Comparison of ENCODE assay signal across 22 mouse cellular contexts in genomic region chr11:50176351-50176750, GRCm38 (mm10). TPM values are rescaled to one million over a fixed set of nuclear protein-coding genes. Genes with fewer than 3 reads are reported as not detected.
A peak's percentile ranks its signal among the peaks of the same experiment; 100 is the strongest.
DNase-seq lines count a peak whose midpoint lies in the region; ATAC-seq and TF ChIP-seq lines count a peak whose summit lies in the region.
"Had no signal": no experiment of that assay in that cellular context is flagged by ENCODE, and none has a peak within 500 bp of the region (broad histone marks: within the 10 kb centered on the region; RNA-seq: fewer than 3 reads in every experiment).

No protein-coding gene starts in this region.

- H3K36me3 ChIP-seq in erythroblast, embryonic 14.5 days (ENCODE audit: control insufficient read depth), result peaks cover 30% of the 10 kb centered on the region
- peaks cover 36% of the 10 kb centered on the region for H3K36me3 ChIP-seq in neural tube, embryonic 15.5 days

- DNase-seq in lung, adult 18-20 months, result peak; percentile 38 to 53
- no peak for DNase-seq in lung, adult 2 months
- DNase-seq in kidney, postnatal 14 days, result peak; percentile 74
- DNase-seq in thymus, postnatal 36 days, result no peak
- DNase-seq: adrenal gland, postnatal 10 days; cerebellum, adult 9-11 months; forebrain, postnatal 0 days; thymus, postnatal 4 days had no signal

- no peak for TF ChIP-seq CTCF in lung, adult 2 months (IDR thresholded peaks at IDR 0.05; ENCODE audit: insufficient read depth, low read length)

- H3K4me2 ChIP-seq in neural tube, embryonic 15.5 days, result peak overlapping the region; percentile 66
- H3K4me2 ChIP-seq: heart, embryonic 12.5 days had no signal

- H3K27ac ChIP-seq in neural tube, embryonic 15.5 days (replicated peaks), result no peak overlapping the region
- H3K27ac ChIP-seq: embryonic facial prominence, embryonic 12.5 days; lung, embryonic 15.5 days; macrophage; midbrain, embryonic 10.5 days; neural tube, embryonic 12.5 days had no signal

- TF ChIP-seq POLR2A in lung, adult 2 months (IDR thresholded peaks at IDR 0.05; ENCODE audit: borderline replicate concordance, extremely low read depth, low read depth, low read length), result no peak

- peak overlapping the region; percentile 31 for H3K4me3 ChIP-seq in erythroblast, embryonic 14.5 days (replicated peaks)
- no peak overlapping the region for H3K4me3 ChIP-seq in lung, adult 2 months (replicated peaks; ENCODE audit: extremely low read depth, low read depth, low read length)
- H3K4me3 ChIP-seq in neural tube, embryonic 15.5 days (replicated peaks), result no peak overlapping the region
- H3K4me3 ChIP-seq: embryonic facial prominence, embryonic 12.5 days; heart, embryonic 12.5 days; neural tube, embryonic 12.5 days had no signal

- ATAC-seq in erythroblast, adult 5-6 weeks (replicated peaks; ENCODE audit: low FRiP score, poor library complexity, severe bottlenecking), result no peak
- no peak for ATAC-seq in neural tube, embryonic 15.5 days (ENCODE audit: low FRiP score)
- no peak for ATAC-seq in CD4-positive, CD25-positive, alpha-beta regulatory T cell, adult 4 months
- ATAC-seq: activated CD4-positive, CD25-positive, alpha-beta regulatory T cell, adult 4 months; forebrain, postnatal 0 days; hindbrain, embryonic 16.5 days; intestine, embryonic 16.5 days had no signal

- no peak overlapping the region for H3K9ac ChIP-seq in neural tube, embryonic 15.5 days (replicated peaks)
- H3K9ac ChIP-seq: embryonic facial prominence, embryonic 12.5 days; forebrain, postnatal 0 days; heart, embryonic 12.5 days; lung, embryonic 15.5 days; neural tube, embryonic 12.5 days had no signal

- 47% methylated on average over 3 of the region's 3 CpGs for WGBS in lung, adult 2 months
- 80% methylated on average over 3 of the region's 3 CpGs for WGBS in neural tube, embryonic 15.5 days

- H3K27me3 ChIP-seq in erythroblast, embryonic 14.5 days (ENCODE audit: control insufficient read depth), result no peaks in the 10 kb centered on the region
- no peaks in the 10 kb centered on the region for H3K27me3 ChIP-seq in neural tube, embryonic 15.5 days (replicated peaks)
- H3K27me3 ChIP-seq: embryonic facial prominence, embryonic 12.5 days; heart, embryonic 12.5 days; lung, embryonic 15.5 days; neural tube, embryonic 12.5 days had no signal

- peaks cover 27% of the 10 kb centered on the region for H3K4me1 ChIP-seq in erythroblast, embryonic 14.5 days (ENCODE audit: control insufficient read depth)
- H3K4me1 ChIP-seq in lung, adult 2 months (ENCODE audit: control insufficient read depth, insufficient read depth, low read length), result no peaks in the 10 kb centered on the region; the same call in 1 of the 2 replicates
- peaks cover 15% of the 10 kb centered on the region for H3K4me1 ChIP-seq in neural tube, embryonic 15.5 days

- no peaks in the 10 kb centered on the region for H3K9me3 ChIP-seq in erythroblast, embryonic 14.5 days (ENCODE audit: control insufficient read depth, low read length)
- H3K9me3 ChIP-seq in neural tube, embryonic 15.5 days (replicated peaks), result no peaks in the 10 kb centered on the region
- H3K9me3 ChIP-seq: embryonic facial prominence, embryonic 12.5 days; G1E; heart, embryonic 12.5 days; lung, embryonic 15.5 days; midbrain, embryonic 10.5 days; neural tube, embryonic 12.5 days had no signal

RNA-seq across cellular contexts. Expression of gene Mrnip, which starts 2.1 kb away (rescaled TPM):
- polyA plus RNA-seq in erythroblast, embryonic 14.5 days (2012), result 0.79 and 1.3 TPM in 2 replicates
- 6.7 and 9.8 TPM in 2 replicates for total RNA-seq in erythroblast, adult 5-6 weeks (2015; ENCODE audit: low replicate concordance)
- total RNA-seq in erythroblast, adult 5-6 weeks (2017; ENCODE audit: low replicate concordance), result 2.8 and 4.0 TPM in 2 replicates
- polyA plus RNA-seq in lung, adult 2 months (2012; rRNA removed), result 2.7 and 4.5 TPM in 2 replicates
- 34.2 and 36.7 TPM in 2 replicates for polyA plus RNA-seq in neural tube, embryonic 15.5 days (2015; fragmentation: Nextera tagmentation; extraction: Ambion mirVana)
- 10 to 100 TPM in 1 of 2 experiments, 1 to 10 TPM in 1; 7.9 to 11.7 TPM for polyA plus RNA-seq in CD4-positive, CD25-positive, alpha-beta regulatory T cell, adult 4 months (2017; shearing (Covaris generic))

RNA-seq across cellular contexts. Expression of gene Sqstm1, which starts 34.3 kb away (rescaled TPM):
- 19.5 and 24.0 TPM in 2 replicates for polyA plus RNA-seq in erythroblast, embryonic 14.5 days (2012)
- total RNA-seq in erythroblast, adult 5-6 weeks (2015; ENCODE audit: low replicate concordance), result 101 and 109 TPM in 2 replicates
- total RNA-seq in erythroblast, adult 5-6 weeks (2017; ENCODE audit: low replicate concordance), result 596 and 621 TPM in 2 replicates
- polyA plus RNA-seq in lung, adult 2 months (2012; rRNA removed), result 249 and 251 TPM in 2 replicates
- polyA plus RNA-seq in neural tube, embryonic 15.5 days (2015; fragmentation: Nextera tagmentation; extraction: Ambion mirVana), result 421 and 450 TPM in 2 replicates
- polyA plus RNA-seq in CD4-positive, CD25-positive, alpha-beta regulatory T cell, adult 4 months (2017; shearing (Covaris generic)), result 10 to 100 TPM; 74.8 to 88.4 TPM

RNA-seq across cellular contexts. Expression of gene Mgat4b, which starts 34.3 kb away (rescaled TPM):
- polyA plus RNA-seq in erythroblast, embryonic 14.5 days (2012), result 23.6 and 24.7 TPM in 2 replicates
- 7.1 and 7.7 TPM in 2 replicates for total RNA-seq in erythroblast, adult 5-6 weeks (2015; ENCODE audit: low replicate concordance)
- total RNA-seq in erythroblast, adult 5-6 weeks (2017; ENCODE audit: low replicate concordance), result 5.1 and 10.0 TPM in 2 replicates
- polyA plus RNA-seq in lung, adult 2 months (2012; rRNA removed), result 77.4 and 91.7 TPM in 2 replicates
- polyA plus RNA-seq in neural tube, embryonic 15.5 days (2015; fragmentation: Nextera tagmentation; extraction: Ambion mirVana), result 50.2 and 63.8 TPM in 2 replicates
- polyA plus RNA-seq in CD4-positive, CD25-positive, alpha-beta regulatory T cell, adult 4 months (2017; shearing (Covaris generic)), result 1 to 10 TPM; 1.1 to 1.7 TPM

RNA-seq across cellular contexts. Expression of gene Tbc1d9b, which starts 45.2 kb away (rescaled TPM):
- polyA plus RNA-seq in erythroblast, embryonic 14.5 days (2012), result 1.5 and 1.6 TPM in 2 replicates
- total RNA-seq in erythroblast, adult 5-6 weeks (2015; ENCODE audit: low replicate concordance), result 6.1 and 12.5 TPM in 2 replicates
- total RNA-seq in erythroblast, adult 5-6 weeks (2017; ENCODE audit: low replicate concordance), result 15.9 and 30.5 TPM in 2 replicates
- 66.1 and 68.4 TPM in 2 replicates for polyA plus RNA-seq in lung, adult 2 months (2012; rRNA removed)
- 35.9 and 41.3 TPM in 2 replicates for polyA plus RNA-seq in neural tube, embryonic 15.5 days (2015; fragmentation: Nextera tagmentation; extraction: Ambion mirVana)
- 10 to 100 TPM; 23.4 to 30.0 TPM for polyA plus RNA-seq in CD4-positive, CD25-positive, alpha-beta regulatory T cell, adult 4 months (2017; shearing (Covaris generic))

Comparison
In these comparisons a context has a peak if more than half of its experiments do, and no peak if none do; other contexts are left out.
1. DNase-seq: peak in lung, adult 18-20 months (2 of 2) and kidney, postnatal 14 days (single experiment); none in lung, adult 2 months (single experiment) and thymus, postnatal 36 days (0 of 2).